Mouse (Mus musculus) adrenal gland, postnatal 4 days (tissue): ENCODE data around the gene Tmem178b. TPM values are rescaled to one million over a fixed set of nuclear protein-coding genes. Genes with fewer than 3 reads are reported as not detected.

Experiments
- DNase-seq, 2 experiments: peaks; one replicate each; pipeline ENCODE4 v3.0.0; 2021 to 2022; ENCODE audit warnings: low spot score in 2 of 2, mixed read lengths in 2 of 2
- total RNA-seq, 2 experiments: library from RNA; stranded (reverse); gene quantifications; 2 replicates each; pipeline ENCODE4 v1.2.3; 2021

The Tmem178b gene
- total RNA-seq, 2 experiments from 2014 or later = 23.0 to 24.5 TPM

- DNase-seq = no peak
These were observed 367.6 kb downstream of the Tmem178b start for GRCm38 (mm10) chr6:40240671-40241070.

- DNase-seq = no peak
These were observed 374.4 kb downstream of the Tmem178b start for GRCm38 (mm10) chr6:40247398-40247946.

- no peak for DNase-seq
These were observed 376.9 kb downstream of the Tmem178b start for GRCm38 (mm10) chr6:40249939-40250338.

- no peak for DNase-seq
These were observed 390.6 kb downstream of the Tmem178b start for GRCm38 (mm10) chr6:40263687-40264086.

- no peak for DNase-seq
These were observed 427.6 kb downstream of the Tmem178b start for GRCm38 (mm10) chr6:40300707-40301106.

GRCm38 (mm10) chr6:40303379-40303778, 430.3 kb downstream of the Tmem178b start:
- DNase-seq = no peak

Other genes with a start within 250 kb of the Tmem178b start
- gene Braf, start 147.8 kb upstream of the Tmem178b start, total RNA-seq = 10 to 100 TPM; 43.2 to 46.1 TPM
- gene Mrps33, start 62.3 kb upstream of the Tmem178b start, total RNA-seq = 10 to 100 TPM; 79.3 to 84.0 TPM